Mouse (Mus musculus) embryo, embryonic 9.5 days (tissue): ENCODE measurements around the gene Spice1.

ENCODE experiments used
- DNase-seq: peaks from one replicate; pipeline ENCODE4 v3.0.0-alpha.2; 2017; ENCODE audit errors: extremely low spot score

Spice1 gene

DNA sequence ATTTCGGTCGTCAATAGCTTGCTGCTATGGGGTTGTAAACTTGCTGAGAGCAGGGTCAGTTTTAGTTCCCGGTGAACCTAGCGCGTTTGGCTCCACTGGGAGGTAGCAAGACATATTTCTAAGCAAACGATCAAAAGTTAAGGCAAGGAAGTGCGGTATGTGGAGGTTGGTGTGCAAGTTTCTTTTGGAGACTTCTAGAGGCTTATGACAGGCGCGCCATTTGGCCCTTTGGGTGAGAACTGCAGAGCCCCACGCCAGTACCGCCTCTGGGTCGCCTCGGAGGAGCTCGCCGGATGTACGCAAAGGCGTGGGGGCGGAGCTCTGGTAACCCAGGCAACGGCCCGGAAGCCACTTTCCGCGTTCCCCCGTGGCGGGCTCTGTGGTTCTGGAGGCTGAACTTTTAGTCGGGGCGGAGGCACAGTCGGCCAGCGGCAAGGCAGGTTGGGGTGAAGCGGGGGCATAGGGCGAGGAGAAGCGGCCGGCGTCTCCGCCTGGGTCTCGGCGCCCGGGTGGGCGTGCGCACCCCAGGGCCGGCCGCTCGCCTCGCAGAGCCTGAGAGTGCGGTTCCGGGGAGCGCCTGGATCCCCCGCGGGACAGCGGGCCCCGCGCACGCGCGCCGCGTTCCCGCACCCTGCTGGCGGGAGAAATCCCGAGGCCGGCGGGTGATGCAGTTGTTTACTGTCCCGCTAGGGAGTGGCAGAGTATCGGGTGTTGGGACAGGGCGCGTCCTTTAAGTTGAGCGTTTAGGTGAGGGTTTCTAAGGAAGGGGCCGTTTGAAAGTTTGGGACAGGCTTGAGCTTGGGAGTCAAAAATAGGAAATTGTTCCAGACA, at the start of gene Spice1:
Gene Spice1, plus strand, starts transcription at position 51 of the 831 bp plus-strand sequence.
- peak; percentile 93 for DNase-seq

DNA sequence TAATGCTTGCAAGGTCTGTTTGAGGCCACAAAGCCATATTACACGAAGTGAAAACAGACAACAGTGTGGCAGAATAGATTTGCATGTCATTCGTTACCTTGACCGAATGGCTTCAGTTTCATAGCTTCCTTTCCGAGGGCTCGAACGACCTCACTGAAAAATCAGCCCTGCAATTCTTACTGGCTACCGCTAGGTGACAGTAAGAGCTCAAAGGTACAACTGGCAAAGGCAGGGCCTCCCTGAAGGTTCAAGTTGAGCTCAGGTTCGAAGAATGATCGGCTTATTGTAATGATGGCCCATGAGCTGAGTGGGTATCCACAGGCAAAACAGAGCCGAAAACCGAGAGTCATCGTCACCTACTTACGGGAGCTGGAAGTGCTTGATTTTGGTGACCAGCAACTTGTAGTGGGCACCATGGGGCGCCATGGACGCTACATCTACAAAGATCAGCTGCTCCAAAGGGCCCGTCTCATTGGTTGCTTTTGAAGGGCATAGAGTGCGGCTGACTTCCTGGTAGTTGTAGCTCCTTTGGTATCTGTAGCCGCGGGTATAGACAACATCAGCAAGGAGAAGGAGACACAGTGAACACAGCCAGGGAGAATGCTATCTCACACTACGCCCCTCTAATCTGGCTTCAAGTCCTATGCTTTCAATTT, 47.4 kb upstream of the Spice1 start:
- peak; percentile 9 for DNase-seq

DNA sequence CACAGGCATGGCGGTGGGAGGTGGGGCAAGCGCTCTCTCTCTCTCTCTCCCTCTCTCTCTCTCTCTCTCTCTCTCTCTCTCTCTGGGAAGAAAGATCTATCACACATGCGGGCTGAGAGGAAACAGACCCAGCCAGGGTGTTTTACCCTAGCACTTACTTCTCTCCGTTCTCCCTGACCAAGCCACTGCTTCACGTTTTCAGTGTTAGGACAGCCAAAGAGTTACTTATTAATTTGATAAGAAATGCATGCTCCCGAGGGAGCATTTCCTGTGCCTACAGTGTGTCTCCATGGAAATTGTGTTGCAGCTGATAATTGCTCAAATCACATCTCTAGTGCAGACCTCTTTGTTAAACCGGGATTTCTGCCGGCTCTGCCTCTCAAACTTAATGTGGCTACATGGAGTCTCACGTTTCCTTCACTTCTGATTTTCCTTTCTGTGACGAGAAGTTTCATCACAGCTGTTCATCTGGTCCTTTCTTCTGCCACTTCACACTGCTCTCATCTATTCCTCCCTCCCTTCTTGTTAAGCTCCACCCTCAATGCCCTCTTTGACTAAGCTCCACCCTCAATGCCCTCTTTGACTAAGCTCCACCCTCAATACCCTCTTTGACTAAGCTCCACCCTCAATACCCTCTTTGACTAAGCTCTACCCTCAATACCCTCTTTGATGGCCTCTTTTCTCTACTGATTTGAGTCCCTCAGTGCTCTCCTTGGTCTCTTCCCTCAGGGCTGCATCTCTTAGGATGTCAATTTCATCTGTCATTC, 44.6 kb upstream of the Spice1 start:
- no peak for DNase-seq

DNA sequence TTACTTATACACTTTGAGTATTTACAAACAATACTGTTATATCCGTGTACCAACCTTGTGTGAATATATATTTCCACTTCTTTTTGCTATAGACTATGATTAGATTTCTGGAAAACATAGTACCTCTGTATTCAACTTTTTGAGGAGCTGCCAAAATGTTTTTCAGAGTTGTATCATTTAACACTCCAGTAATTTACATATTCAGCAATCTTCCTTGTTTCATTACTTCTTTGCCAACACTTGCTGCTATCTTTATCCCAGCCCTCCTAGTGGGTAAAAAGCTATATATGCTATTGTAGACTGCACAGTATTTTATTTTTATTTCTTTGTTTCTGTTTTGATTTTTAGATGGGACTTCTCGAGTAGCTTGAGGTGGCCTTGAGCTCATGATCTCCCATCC, 43.1 kb upstream of the Spice1 start:
- no peak for DNase-seq

DNA sequence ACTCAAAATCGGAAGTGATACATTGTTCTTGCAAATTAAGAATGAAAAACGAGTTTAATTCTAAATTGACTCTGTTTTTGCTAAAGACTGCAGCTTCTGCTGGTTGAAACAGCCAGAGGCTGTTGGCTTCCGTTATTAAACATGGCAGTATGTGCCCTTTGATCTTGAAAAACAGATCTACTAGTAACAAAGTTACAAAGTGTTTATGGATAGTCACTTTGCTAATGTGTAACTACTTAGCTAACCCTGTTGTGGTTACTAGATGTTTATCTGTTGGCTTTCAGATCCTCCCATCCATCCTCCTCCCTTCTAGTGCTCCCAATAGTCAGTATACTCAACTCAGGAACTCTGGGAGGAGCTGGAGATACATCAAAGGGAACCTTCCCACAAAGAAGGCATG, 41.3 kb upstream of the Spice1 start:
- no peak for DNase-seq

DNA sequence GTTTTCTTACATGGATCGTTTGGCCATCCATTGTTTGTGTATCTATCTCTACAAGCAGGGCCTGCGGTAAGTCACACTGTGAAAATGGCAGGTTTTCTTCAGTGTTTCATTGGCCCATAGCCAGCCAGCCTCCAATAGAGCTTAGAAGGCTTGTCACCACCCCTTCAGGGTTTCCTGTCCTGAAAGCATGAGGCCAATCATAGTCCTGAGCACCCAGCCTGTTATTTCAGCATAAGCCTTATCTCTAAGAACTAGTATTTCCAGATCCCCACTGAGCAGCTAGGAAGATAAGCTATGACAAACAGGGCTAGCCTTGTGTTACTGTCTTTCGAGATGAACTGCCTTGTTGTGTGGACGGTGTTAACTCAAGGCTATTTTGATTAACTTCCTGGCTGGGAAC, 33.5 kb upstream of the Spice1 start:
- DNase-seq, result no peak

DNA sequence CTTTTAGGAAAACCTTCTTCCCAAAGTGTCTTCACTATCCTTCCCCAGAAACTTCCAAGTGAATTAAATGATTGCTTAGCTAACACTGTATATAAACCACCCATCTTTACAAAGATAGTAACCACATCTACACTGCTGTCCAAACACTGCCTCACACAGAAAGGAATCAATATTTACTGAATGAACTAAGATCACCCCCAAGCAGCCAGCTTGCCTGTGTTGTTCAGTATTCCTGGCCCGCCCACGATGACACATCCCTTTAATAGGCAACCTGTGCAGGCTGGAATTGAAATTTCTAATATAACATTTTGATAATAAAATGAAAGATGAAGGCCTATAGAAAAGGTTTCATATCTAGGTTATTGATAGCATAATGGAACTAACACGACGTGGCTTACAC, 30.6 kb upstream of the Spice1 start:
- no peak for DNase-seq

DNA sequence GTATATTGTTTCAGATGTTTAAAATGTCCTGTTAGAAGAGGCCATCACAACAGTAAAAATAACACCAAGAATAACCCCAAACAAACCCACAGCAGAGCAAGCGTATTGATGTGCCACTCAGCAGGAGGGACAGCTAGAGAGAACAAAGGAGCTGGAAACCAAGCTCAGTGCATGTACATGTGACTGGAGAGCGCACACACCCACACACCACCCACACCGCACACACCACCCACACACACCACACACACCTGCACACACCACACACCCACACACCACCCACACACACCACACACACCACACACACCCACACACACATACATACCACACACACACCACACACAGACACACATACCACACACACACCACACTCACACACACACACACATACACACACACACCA, 26.7 kb upstream of the Spice1 start:
- DNase-seq, result no peak

DNA sequence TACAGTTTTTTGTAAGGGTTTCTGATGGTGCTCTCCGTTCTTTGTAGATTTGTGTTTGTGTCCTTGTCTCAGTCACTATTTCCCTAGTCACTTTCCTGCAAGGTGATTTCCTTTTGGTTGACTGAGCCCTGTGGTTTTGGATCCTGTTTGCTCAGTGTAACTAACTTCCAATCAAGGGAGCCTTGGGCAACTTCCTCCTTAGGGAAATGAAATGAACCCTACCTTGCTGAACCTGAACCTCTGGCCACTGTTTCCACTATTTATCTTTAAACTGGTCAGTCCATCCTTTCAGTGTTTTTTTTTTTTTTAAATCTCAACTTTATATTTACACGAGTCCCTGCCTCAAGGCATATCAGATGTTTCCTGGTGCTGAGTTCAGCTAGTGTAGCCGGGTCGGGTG, 18.3 kb upstream of the Spice1 start:
- no peak for DNase-seq

DNA sequence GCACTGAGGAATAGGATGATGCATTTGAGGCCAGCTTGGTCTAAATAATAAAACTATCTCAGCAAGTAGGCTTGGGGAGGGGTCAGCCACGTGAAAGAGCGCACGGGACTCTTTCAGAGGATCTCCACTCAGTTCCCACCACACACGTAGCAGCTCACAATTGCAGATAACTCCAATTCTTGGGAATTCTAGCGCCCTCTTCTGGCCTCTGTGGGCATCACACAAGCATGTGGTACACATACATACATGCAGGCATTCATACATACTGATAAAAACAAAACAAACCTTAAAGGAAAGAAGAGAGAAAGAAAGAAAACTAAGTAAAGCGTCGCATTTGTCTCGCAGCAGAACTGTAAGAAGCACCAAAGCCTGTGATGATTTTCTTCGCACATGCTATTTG, 16.3 kb upstream of the Spice1 start:
- DNase-seq, result no peak

DNA sequence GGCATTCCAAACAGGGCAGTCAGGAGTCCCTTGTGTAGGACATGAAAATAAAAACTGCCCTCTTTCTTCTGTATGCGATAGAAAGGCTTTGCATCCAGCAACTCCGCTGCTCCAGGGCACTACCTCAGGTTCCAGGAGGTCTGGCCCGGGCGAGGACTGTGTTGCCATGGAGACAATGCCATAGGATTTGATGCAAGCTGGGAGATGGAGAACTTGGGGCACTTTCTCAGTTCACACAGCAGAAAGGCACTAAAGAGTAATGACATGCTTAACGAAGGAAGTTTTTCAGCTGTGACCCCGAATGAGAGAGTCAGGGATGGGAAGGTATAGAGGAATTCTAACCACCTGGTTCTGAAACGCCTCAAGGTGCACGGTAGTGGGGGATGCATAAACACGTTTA, 15.8 kb upstream of the Spice1 start:
- peak; percentile 12 for DNase-seq

DNA sequence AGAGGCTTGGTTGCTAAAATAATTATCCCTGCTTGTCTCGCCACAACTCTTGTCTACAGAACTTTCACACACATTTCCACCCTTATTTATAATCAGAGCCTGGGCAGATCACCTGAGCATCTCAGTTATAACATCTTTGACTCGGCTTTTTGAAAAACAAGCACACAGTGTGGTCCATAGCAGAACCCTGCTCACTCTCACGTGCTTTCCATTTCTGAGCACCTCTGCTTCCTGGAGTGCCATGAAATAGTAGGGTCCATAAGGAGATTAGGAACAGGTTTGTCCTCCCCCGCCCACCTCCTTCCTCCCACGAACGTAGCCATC, 15.3 kb upstream of the Spice1 start:
- no peak for DNase-seq

DNA sequence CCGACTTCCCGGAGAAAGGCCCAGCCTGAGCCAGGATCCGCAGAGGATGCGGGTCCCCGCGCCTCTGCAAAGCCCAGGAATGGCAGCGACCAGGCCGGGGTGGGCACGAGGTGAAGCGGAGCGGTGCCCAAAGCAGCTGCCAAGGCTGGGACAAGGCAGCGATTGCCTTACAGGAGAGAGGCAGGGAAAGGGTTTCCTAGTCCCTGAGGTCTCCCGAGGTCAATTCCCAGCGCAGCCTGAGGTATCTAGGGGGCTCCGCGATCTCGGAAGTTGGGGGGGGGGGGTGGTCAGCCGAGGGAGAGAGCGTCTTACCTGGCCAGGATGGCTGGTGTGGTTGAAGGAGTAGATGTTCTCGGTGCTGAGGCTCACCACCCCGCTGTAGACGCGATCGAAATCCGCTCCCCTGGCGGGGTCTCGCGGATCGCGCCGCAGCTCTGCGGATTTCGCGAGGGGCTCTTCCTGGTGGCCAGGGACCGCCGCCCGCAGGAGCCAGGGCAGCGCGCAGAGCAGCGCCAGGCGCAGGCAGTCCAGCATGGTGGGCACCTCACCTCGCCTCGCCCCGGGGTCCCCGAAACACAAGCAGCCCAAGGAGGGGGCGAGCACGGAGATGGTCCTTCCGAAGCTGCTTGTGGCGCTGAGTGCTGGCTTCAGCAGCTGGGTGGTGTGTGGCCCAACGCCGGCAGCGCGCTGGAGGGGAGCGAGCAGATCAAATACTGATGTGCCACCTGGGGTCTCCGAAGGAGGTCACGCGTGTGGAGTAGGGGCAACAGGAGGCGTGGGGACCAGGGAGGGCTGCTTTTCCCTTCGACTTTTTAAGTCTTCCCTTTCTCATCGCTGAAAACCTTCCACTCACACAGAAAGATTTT, 14.7 kb upstream of the Spice1 start:
- peak; percentile 60 for DNase-seq

DNA sequence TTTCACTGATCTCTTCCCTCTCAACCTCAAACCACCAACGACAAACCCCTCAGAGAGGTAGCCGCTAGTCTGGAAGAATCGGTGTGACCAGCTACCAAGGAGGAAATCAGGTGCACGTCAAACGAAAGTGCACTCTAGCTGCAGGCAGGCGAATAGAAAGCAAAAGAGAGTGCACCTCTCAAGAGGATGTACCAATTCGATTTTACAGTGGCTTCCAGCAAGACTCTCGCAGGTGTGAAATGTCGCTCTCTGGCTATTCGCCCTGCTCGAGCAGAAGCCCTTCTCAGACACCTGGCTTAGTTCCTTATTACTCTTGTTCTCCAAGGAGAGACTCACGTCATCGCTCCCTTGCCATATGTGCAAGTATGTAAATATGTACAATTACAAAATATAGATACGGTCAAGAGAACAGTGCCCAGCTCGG, 14.0 kb upstream of the Spice1 start, which contains the start of gene Sidt1:
Gene Sidt1, minus strand, starts transcription at position 336 of the 424 bp plus-strand sequence.
- peak; percentile 32 for DNase-seq

DNA sequence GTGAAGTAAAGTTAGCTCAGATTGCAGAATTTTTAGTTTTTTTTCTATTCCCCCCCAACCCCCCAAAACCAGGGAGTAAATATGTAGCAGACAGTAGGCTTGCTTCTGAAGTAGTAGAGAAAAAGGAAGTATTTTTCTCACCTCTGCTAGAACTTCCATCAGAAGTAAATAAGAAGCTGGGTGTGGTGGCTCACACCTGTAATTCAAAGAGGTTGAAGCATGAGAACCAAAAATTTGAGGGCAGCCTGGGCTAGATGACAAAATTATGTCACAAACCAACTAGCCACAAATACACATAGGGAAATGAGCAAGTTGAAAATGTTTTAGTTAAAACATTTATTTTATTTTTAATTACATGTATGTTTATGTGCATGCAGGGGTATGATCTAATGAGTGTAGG, 9.4 kb upstream of the Spice1 start:
- no peak for DNase-seq

DNA sequence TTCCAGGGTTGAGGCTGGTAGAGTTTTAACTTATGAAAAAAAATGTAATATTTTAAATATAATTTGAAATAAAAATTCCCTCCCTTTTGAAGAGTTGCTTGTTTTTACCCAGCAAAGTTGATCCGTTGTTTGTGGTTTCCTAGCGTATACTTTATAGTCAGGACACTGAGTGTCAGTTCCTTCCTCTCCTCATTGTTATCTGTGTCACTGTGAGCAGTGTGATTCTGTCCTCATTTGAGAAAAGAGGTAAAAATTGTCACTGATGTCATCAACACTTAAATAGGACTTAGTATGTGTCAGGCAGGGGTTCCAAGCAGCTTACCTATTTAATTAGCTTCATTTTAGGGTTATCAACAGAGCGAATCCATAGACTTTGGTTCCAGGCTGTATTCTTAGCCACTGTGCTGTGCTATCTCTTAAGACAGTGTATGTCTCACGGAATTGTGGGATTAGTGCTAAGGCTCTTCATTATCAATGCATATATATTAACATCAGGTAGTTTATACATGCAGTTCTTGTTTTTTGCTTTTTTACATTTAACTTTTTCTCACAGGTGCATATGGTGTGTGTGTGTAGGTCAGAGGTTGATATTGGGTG, 3.0 kb downstream of the Spice1 start:
- DNase-seq, result no peak

DNA sequence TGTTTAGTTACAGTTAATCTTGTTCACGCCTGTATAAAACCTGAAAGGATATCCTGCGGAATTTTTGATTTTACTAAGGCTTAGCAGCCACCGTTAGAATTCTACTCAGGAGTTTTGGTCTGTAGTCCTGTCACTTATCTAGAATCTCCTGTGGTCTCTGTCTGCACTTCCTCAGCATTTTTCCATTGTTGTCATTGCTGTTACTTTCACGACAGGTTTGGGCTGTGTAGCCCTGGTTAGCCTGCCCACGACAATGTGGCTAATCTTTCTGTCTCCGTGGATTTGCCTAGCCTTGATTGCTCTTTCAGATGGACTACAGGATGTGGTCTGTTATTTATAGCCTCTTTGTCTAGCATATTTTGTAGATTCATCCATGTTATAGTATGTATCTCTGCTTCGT, 9.4 kb downstream of the Spice1 start:
- DNase-seq, result no peak

DNA sequence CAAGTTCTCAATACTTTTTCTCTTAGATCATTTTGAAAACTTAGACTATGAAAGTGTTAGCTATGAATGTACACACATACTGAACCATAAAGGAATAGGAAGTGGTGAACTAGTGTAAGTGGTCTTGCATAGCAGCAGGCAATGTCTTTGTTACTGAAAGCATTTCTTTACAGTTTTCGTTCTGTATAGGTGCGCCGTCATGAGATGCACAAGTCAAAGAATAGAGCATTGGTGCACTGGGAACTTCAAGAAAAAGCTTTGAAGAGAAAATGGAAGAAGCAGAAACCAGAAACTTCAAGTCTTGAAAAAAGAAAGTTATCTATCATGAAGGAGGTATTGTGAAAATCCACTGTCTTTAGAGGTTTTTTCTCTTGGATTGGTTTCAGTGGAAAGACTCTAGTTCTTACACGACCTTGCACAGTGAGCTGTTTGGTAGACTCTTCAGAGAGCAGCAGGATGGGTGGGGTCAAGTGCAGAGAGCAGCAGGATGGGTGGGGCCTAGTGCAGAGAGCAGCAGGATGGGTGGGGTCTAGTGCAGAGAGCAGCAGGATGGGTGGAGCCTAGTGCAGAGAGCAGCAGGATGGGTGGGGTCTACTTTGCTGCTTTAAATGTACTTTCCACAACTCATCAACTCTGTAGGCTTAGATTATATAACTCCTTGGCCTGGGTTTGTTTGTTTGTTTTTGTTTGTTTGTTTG, 10.8 kb downstream of the Spice1 start:
- DNase-seq, result no peak

DNA sequence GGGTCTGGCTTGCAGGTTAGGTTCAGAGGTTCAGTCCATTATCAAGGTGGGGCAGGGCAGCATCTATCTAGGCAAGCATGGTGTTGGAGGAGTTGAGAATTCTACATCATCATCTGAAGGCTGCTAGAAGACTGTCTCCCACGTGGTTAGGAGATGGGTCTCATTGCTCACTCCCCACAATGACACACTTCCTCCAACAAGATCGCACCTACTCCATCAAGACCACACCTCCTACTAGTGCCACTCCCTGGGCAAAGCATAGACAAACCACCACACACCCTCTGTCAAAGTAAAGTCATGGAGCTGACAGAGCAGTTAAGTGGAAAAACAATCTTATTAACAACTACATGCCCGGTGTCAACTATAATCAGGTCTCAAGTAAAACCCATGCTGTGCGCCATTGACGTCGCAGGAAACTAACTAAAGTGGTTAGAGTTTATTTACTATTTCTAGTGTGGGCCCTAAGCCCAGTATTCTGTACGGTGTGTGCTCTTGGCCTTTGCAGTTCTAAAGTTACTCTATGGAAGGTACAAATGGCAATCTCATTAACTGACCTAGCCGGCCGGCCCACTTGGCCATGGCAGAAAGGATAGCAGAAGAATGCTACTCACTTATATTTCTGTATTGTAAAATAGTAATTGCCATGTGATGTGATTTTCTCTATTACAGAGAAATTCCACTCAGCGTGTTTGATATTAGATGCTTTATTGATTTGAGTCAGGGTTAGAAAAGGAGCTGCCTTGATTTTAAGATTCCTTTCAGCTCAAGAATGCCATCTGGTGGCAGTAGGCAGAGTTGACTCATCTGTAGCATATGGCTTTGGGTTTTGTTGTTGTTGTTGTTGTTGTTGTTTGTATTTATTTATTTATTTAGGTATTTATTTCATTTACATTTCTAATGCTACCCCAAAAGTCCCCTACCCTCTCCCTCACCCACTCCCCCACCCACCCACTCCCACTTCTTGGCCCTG, 15.3 kb downstream of the Spice1 start:
- DNase-seq, result no peak

DNA sequence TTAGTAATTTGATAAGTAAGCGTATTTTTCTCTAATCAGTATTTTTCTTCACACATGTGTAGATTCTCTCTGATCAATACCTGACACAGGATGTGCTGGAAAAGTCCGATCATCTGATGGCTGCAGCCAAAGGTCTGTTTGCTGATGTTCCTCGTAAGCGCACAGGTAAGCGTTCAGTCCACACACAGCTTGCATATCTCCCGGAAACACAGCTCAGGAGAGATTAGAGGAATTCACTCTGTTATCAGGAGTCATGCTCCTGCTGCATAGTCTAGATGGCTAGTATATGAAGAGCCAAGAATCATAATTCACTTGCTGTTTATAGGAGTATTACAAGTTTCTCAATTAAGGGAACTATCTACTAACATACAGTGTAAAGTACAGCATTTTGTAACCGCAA, 18.6 kb downstream of the Spice1 start:
- no peak for DNase-seq
